ENCODE assay signal across 7 mouse cellular contexts in the genomic region with DNA sequence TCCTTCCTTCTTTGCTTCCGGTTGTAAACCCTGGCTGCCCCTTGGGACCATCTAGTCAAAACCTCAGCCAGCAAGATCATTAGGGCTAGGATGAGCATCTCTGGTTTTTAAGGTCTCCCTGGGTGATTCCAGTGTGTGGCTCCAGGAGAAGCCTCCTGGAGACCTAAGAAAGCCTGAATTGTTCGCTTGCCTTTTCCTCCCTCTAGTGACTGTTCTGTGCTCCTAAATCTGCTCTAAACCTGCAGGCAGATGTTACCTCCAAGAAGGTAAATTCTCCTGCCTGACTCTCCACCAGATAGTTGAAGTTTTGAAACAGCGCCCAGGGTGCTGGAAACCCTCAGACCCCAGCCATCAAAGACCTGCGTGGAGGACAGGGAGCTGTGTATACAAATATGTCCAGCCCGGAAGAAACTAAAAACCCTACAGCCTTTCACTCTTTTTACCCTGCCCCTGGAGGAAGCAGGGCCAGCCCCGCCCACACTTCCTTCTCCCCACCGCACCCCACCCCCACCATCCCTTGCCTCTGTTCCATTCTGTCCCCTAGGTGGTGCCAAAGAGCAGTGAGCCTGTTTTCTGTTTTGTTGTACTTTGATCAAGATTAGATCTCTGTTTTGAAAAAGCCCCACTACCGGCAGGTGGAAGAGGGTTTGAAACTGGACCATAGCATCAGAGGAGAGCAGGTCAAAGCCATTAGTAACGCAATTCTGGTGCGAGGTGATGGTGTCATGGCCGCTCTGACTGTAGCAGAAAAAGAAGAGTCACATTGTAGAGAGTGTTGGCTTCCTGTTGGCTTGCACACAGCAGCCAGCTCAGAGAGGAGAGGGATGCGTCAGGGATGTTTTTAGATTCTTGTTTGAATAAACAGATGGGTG. TPM values are rescaled to one million over a fixed set of nuclear protein-coding genes. Genes with fewer than 3 reads are reported as not detected.
DNase-seq lines count a peak whose midpoint lies in the region; ATAC-seq and TF ChIP-seq lines count a peak whose summit lies in the region.

No protein-coding gene starts in this region.

- no peaks in the 10 kb centered on the region for H3K27me3 ChIP-seq in hindbrain, postnatal 0 days (ENCODE audit: insufficient read depth, low read length)

- WGBS in hindbrain, postnatal 0 days = 10% methylated on average over 12 of the region's 12 CpGs

- TF ChIP-seq CTCF in hindbrain, postnatal 0 days (IDR thresholded peaks at IDR 0.05; ENCODE audit: low read depth) = peak; percentile 70

- H3K4me2 ChIP-seq in hindbrain, postnatal 0 days (ENCODE audit: low read depth, low read length) = peak overlapping the region; percentile 47

- H3K36me3 ChIP-seq in hindbrain, postnatal 0 days (ENCODE audit: insufficient read depth, low read length) = no peaks in the 10 kb centered on the region

- no peaks in the 10 kb centered on the region for H3K9me3 ChIP-seq in hindbrain, postnatal 0 days (ENCODE audit: low read length)

- no peak overlapping the region for H3K9ac ChIP-seq in hindbrain, postnatal 0 days (replicated peaks; ENCODE audit: low read length)

- ATAC-seq in hindbrain, postnatal 0 days = peak; percentile 74
- ATAC-seq in megakaryocyte-erythroid progenitor cell, adult 5-6 weeks (replicated peaks; ENCODE audit: low FRiP score, low TSS enrichment, poor library complexity, severe bottlenecking) = peak; percentile 97

- H3K4me3 ChIP-seq in hindbrain, postnatal 0 days (ENCODE audit: low read length) = peak overlapping the region; percentile 25; the same call in 1 of the 2 replicates

- peak; percentile 63 for DNase-seq in WW6 (ENCODE audit: low read depth, low spot score)
- peak; percentile 35 for DNase-seq in cerebellum, adult 9-10 months
- peak; percentile 74 for DNase-seq in gastrocnemius, adult 18-20 months (ENCODE audit: low spot score)
- DNase-seq in hindbrain, postnatal 0 days (ENCODE audit: low spot score) = peak; percentile 79
- peak; percentile 31 to 58 for DNase-seq in left cerebral cortex, postnatal 25 days (ENCODE audit: low spot score in 2 of 2)
- DNase-seq in spleen, adult 18-20 months = peak; percentile 68 to 81

- intact Hi-C loops in left cerebral cortex, postnatal 25 days (cut with DNase I) = loop anchor here (5.0 kb wide), 1 partner anchor 83 kb away; no protein-coding TSS in a partner anchor

- H3K4me1 ChIP-seq in hindbrain, postnatal 0 days (ENCODE audit: insufficient read depth, low read length) = 0 out of 2 replicates have a peak, but pooled peaks cover 3% of the 10 kb centered on the region

- 0 out of 2 replicates have a peak overlapping the region, but pooled peaks have one; percentile 8 for H3K27ac ChIP-seq in hindbrain, postnatal 0 days

RNA-seq across cellular contexts. Expression of a gene that starts 22.0 kb away (rescaled TPM):
- not detected for total RNA-seq in gastrocnemius, adult 18-20 months (2021)
- 2.0 and 7.2 TPM in 2 replicates for total RNA-seq in hindbrain, postnatal 0 days (2014; rRNA removed)
- 3.9 and 5.5 TPM in 2 replicates for polyA plus RNA-seq in hindbrain, postnatal 0 days (2015; fragmentation: Nextera tagmentation; extraction: Ambion mirVana)
- total RNA-seq in left cerebral cortex, postnatal 25 days (2021) = 1 to 10 TPM in 1 of 2 experiments, under 1 TPM in 1; 0.92 to 1.0 TPM
- not detected in 2 replicates for total RNA-seq in megakaryocyte-erythroid progenitor cell, adult 5-6 weeks (2014; fragmentation: Nextera tagmentation)
- not detected in 2 replicates for total RNA-seq in megakaryocyte-erythroid progenitor cell, adult 5-6 weeks (2017)

RNA-seq across cellular contexts. Expression of a gene that starts 32.9 kb away (rescaled TPM):
- total RNA-seq in gastrocnemius, adult 18-20 months (2021) = 10 to 100 TPM; 28.7 to 53.9 TPM
- total RNA-seq in hindbrain, postnatal 0 days (2014; rRNA removed) = 87.2 and 112 TPM in 2 replicates
- 103 and 106 TPM in 2 replicates for polyA plus RNA-seq in hindbrain, postnatal 0 days (2015; fragmentation: Nextera tagmentation; extraction: Ambion mirVana)
- 100 to 1,000 TPM; 194 to 203 TPM for total RNA-seq in left cerebral cortex, postnatal 25 days (2021)
- 43.1 and 47.2 TPM in 2 replicates for total RNA-seq in megakaryocyte-erythroid progenitor cell, adult 5-6 weeks (2014; fragmentation: Nextera tagmentation)
- total RNA-seq in megakaryocyte-erythroid progenitor cell, adult 5-6 weeks (2017) = 57.7 and 59.8 TPM in 2 replicates

Comparison
In these comparisons a context has a peak if more than half of its experiments do, and no peak if none do; other contexts are left out.
1. Peak in every context shown above with its lines: DNase-seq, ATAC-seq, H3K4me3 ChIP-seq and H3K27ac ChIP-seq.